Mouse (Mus musculus) cortical plate, adult 2 months (tissue): ENCODE results near the gene Ly6c2.

Experiments
- CTCF ChIP-seq: fragments of 200-500 bp; IDR thresholded peaks from 2 replicates; pipeline ENCODE4 v1.5.1; 2011; ENCODE audit warnings: mild to moderate bottlenecking, control low read depth, low read length; ENCODE audit not compliant: insufficient read depth; ENCODE audit errors: extremely low read depth
- POLR2A ChIP-seq: fragments of 200-500 bp; IDR thresholded peaks from 2 replicates; pipeline ENCODE4 v1.6.1; 2011; ENCODE audit warnings: mild to moderate bottlenecking, low read length, control low read depth; ENCODE audit not compliant: insufficient read depth; ENCODE audit errors: extremely low read depth

DNA sequence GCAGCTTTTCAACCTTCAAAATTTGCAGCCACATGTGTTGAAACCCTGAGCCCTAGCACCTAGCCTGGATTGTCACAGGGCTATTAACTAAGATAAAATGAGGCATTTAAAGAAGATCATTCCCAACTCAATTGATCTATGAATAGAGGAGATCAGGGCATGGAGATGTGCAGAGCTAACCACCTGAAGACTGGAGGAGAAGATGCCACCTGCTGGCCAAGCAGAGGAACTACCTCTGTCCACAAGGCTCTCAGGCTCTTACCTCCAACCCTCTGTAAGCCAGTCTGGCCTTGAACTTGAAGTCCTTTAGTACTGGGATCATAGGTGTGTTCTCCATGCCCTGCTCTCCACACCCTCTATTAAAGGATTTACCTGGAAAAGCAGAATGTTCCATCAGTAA lies 51.3 kb downstream of the Ly6c2 start:
- TF ChIP-seq CTCF (peak; percentile 64), POLR2A (no peak)
